Mouse (Mus musculus): ENCODE results near the gene Epha8. TPM values are rescaled to one million over a fixed set of nuclear protein-coding genes. Genes with fewer than 3 reads are reported as not detected.

Gene Epha8
- 0.75 and 1.1 TPM in 2 replicates for polyA plus RNA-seq (2014; fragmentation: Nextera tagmentation; extraction: Ambion mirVana)

GRCm38 (mm10) chr4:136956751-136957446, at the start of gene Epha8:
Epha8 (minus strand) TSS chr4:136956816.
- ATAC-seq (replicated peaks; ENCODE audit: low FRiP score, low TSS enrichment, low read depth) (no peak; the same call in 1 of the 2 replicates), DNase-seq (ENCODE audit: low spot score) (no peak)
- Histone ChIP-seq H3K9ac (ENCODE audit: low read length) (0 out of 2 replicates have a peak within 1 kb of the TSS, but pooled peaks have one; percentile 10), H3K4me2 (ENCODE audit: low read length) (peak within 1 kb of the TSS; percentile 92), H3K36me3 (ENCODE audit: control insufficient read depth, insufficient read depth, low read length) (no peaks in the 10 kb centered on the region), H3K9me3 (ENCODE audit: control insufficient read depth, low read length) (no peaks in the 10 kb centered on the region), H3K27ac (ENCODE audit: low read depth) (no peak within 1 kb of the TSS), H3K4me3 (ENCODE audit: low read depth, low read length) (peak within 1 kb of the TSS; percentile 38), H3K4me1 (replicated peaks; ENCODE audit: control insufficient read depth, insufficient read depth, low read length) (peaks cover 24% of the 10 kb centered on the region), H3K27me3 (replicated peaks; ENCODE audit: control insufficient read depth, insufficient read depth, low read length) (peaks cover 66% of the 10 kb centered on the region)
- WGBS, result 2% methylated on average over 48 of the region's 75 CpGs

- ATAC-seq (replicated peaks; ENCODE audit: low FRiP score, low TSS enrichment, low read depth) (no peak), DNase-seq (ENCODE audit: low spot score) (no peak)
- Histone ChIP-seq H3K4me1 (replicated peaks; ENCODE audit: control insufficient read depth, insufficient read depth, low read length) (no peaks in the 10 kb centered on the region), H3K4me2 (ENCODE audit: low read length) (no peak overlapping the region), H3K4me3 (ENCODE audit: low read depth, low read length) (no peak overlapping the region), H3K9me3 (ENCODE audit: control insufficient read depth, low read length) (no peaks in the 10 kb centered on the region), H3K36me3 (ENCODE audit: control insufficient read depth, insufficient read depth, low read length) (peaks cover 29% of the 10 kb centered on the region), H3K9ac (ENCODE audit: low read length) (no peak overlapping the region), H3K27me3 (replicated peaks; ENCODE audit: control insufficient read depth, insufficient read depth, low read length) (no peaks in the 10 kb centered on the region), H3K27ac (ENCODE audit: low read depth) (no peak overlapping the region)
- 90% methylated on average over 3 of the region's 3 CpGs for whole genome bisulfite sequencing
Observed at GRCm38 (mm10) chr4:137001825-137002224, 45.2 kb upstream of the Epha8 start.

- Histone ChIP-seq H3K4me2 (ENCODE audit: low read length) (no peak overlapping the region), H3K27me3 (replicated peaks; ENCODE audit: control insufficient read depth, insufficient read depth, low read length) (no peaks in the 10 kb centered on the region), H3K4me1 (replicated peaks; ENCODE audit: control insufficient read depth, insufficient read depth, low read length) (no peaks in the 10 kb centered on the region), H3K36me3 (ENCODE audit: control insufficient read depth, insufficient read depth, low read length) (peaks cover 22% of the 10 kb centered on the region), H3K9me3 (ENCODE audit: control insufficient read depth, low read length) (no peaks in the 10 kb centered on the region), H3K9ac (ENCODE audit: low read length) (no peak overlapping the region), H3K4me3 (ENCODE audit: low read depth, low read length) (no peak overlapping the region), H3K27ac (ENCODE audit: low read depth) (no peak overlapping the region)
- no peak for DNase-seq (ENCODE audit: low spot score)
- no peak for ATAC-seq (replicated peaks; ENCODE audit: low FRiP score, low TSS enrichment, low read depth)
- WGBS, result 88% methylated on average over 7 of the region's 7 CpGs
Observed at GRCm38 (mm10) chr4:137001020-137001419, 44.4 kb upstream of the Epha8 start.

DNA sequence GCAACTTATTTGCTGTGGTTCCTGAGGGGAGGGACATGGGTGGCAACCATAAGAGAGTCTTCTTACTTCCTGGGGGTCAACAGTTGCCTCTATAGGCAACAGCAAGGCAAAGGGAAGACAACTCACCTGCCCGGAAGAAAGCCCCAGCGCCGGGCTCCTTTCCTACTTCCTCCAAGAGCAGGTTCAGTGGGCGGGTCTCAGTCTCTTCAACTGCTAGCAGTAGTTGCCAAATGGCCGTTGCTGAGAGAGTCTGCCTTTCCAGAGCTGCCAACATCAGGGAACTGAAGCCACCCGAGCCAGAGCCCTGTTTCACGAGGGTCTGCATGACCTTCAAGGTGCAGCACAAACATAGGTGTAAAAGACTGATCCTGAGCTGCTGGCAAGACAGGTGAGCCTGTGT, 41.8 kb upstream of the Epha8 start:
- DNase-seq (ENCODE audit: low spot score), result no peak
- Histone ChIP-seq H3K4me1 (replicated peaks; ENCODE audit: control insufficient read depth, insufficient read depth, low read length) (no peaks in the 10 kb centered on the region), H3K4me2 (ENCODE audit: low read length) (no peak overlapping the region), H3K4me3 (ENCODE audit: low read depth, low read length) (no peak overlapping the region), H3K9me3 (ENCODE audit: control insufficient read depth, low read length) (no peaks in the 10 kb centered on the region), H3K36me3 (ENCODE audit: control insufficient read depth, insufficient read depth, low read length) (peaks cover 44% of the 10 kb centered on the region), H3K27me3 (replicated peaks; ENCODE audit: control insufficient read depth, insufficient read depth, low read length) (no peaks in the 10 kb centered on the region), H3K27ac (ENCODE audit: low read depth) (no peak overlapping the region), H3K9ac (ENCODE audit: low read length) (no peak overlapping the region)
- 80% methylated on average over 7 of the region's 7 CpGs for WGBS
- ATAC-seq (replicated peaks; ENCODE audit: low FRiP score, low TSS enrichment, low read depth), result no peak

GRCm38 (mm10) chr4:136997723-136998345, 41.2 kb upstream of the Epha8 start:
- Histone ChIP-seq H3K27me3 (replicated peaks; ENCODE audit: control insufficient read depth, insufficient read depth, low read length) (no peaks in the 10 kb centered on the region), H3K4me3 (ENCODE audit: low read depth, low read length) (no peak overlapping the region), H3K9me3 (ENCODE audit: control insufficient read depth, low read length) (no peaks in the 10 kb centered on the region), H3K9ac (ENCODE audit: low read length) (no peak overlapping the region), H3K36me3 (ENCODE audit: control insufficient read depth, insufficient read depth, low read length) (peaks cover 44% of the 10 kb centered on the region), H3K4me2 (ENCODE audit: low read length) (no peak overlapping the region), H3K27ac (ENCODE audit: low read depth) (no peak overlapping the region), H3K4me1 (replicated peaks; ENCODE audit: control insufficient read depth, insufficient read depth, low read length) (no peaks in the 10 kb centered on the region)
- no peak for DNase-seq (ENCODE audit: low spot score)
- WGBS, result 87% methylated on average over 12 of the region's 12 CpGs
- ATAC-seq (replicated peaks; ENCODE audit: low FRiP score, low TSS enrichment, low read depth), result no peak

- peaks cover 44% of the 10 kb centered on the region for H3K36me3 ChIP-seq (ENCODE audit: control insufficient read depth, insufficient read depth, low read length)
- H3K27me3 ChIP-seq (replicated peaks; ENCODE audit: control insufficient read depth, insufficient read depth, low read length), result no peaks in the 10 kb centered on the region
- no peaks in the 10 kb centered on the region for H3K4me1 ChIP-seq (replicated peaks; ENCODE audit: control insufficient read depth, insufficient read depth, low read length)
- H3K4me3 ChIP-seq (ENCODE audit: low read depth, low read length), result no peak overlapping the region
- no peak for ATAC-seq (replicated peaks; ENCODE audit: low FRiP score, low TSS enrichment, low read depth)
- no peak overlapping the region for H3K4me2 ChIP-seq (ENCODE audit: low read length)
- no peak overlapping the region for H3K27ac ChIP-seq (ENCODE audit: low read depth)
- DNase-seq (ENCODE audit: low spot score), result no peak
- no peak overlapping the region for H3K9ac ChIP-seq (ENCODE audit: low read length)
- H3K9me3 ChIP-seq (ENCODE audit: control insufficient read depth, low read length), result no peaks in the 10 kb centered on the region
- WGBS, result 75% methylated on average over 7 of the region's 7 CpGs
Observed at GRCm38 (mm10) chr4:136996933-136997332, 40.3 kb upstream of the Epha8 start.

GRCm38 (mm10) chr4:136995361-136995760, 38.7 kb upstream of the Epha8 start:
- no peak for ATAC-seq (replicated peaks; ENCODE audit: low FRiP score, low TSS enrichment, low read depth)
- DNase-seq (ENCODE audit: low spot score), result no peak
- no peak overlapping the region for H3K27ac ChIP-seq (ENCODE audit: low read depth)
- H3K36me3 ChIP-seq (ENCODE audit: control insufficient read depth, insufficient read depth, low read length), result peaks cover 49% of the 10 kb centered on the region
- no peak overlapping the region for H3K4me2 ChIP-seq (ENCODE audit: low read length)
- no peak overlapping the region for H3K9ac ChIP-seq (ENCODE audit: low read length)
- no peak overlapping the region for H3K4me3 ChIP-seq (ENCODE audit: low read depth, low read length)
- H3K27me3 ChIP-seq (replicated peaks; ENCODE audit: control insufficient read depth, insufficient read depth, low read length), result no peaks in the 10 kb centered on the region
- no peaks in the 10 kb centered on the region for H3K9me3 ChIP-seq (ENCODE audit: control insufficient read depth, low read length)
- 90% methylated on average over 14 of the region's 14 CpGs for WGBS
- H3K4me1 ChIP-seq (replicated peaks; ENCODE audit: control insufficient read depth, insufficient read depth, low read length), result no peaks in the 10 kb centered on the region

DNA sequence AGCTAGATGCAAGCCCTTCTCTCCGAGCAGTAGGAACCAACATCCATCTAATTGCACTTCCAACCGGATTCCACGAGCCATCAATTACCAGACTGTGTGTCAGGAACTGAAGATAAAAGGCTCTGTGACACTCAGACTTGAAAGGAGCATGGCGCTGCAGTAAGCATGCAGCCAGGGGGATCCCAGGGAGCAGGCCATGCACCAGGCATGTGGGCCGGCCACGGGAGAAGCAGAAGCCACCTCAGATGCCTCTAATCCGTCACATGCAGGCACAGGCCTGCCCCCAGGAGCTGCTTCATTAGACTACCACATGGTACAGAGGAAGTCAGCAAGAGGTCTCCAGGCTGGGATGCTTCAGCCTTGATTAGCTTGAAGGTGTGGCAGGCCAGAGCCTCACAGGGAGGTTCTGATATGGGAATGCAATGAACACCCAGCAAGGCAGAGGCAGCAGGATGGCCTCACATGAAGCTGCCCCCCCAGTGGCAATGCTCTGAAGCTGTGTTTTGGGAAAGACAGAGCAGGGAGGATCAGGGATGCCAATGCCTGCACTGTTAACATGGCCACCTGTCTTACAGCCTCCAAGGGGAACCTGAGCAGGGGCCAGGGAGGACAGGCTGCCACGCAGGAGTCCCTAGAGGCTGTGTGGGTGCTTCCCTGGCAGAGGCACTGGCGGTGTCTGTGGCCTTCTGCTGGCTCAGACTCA, 25.5 kb upstream of the Epha8 start:
- 49% methylated on average over 9 of the region's 9 CpGs for WGBS
- Histone ChIP-seq H3K27ac (ENCODE audit: low read depth) (no peak overlapping the region), H3K4me2 (ENCODE audit: low read length) (no peak overlapping the region), H3K4me1 (replicated peaks; ENCODE audit: control insufficient read depth, insufficient read depth, low read length) (no peaks in the 10 kb centered on the region), H3K27me3 (replicated peaks; ENCODE audit: control insufficient read depth, insufficient read depth, low read length) (no peaks in the 10 kb centered on the region), H3K36me3 (ENCODE audit: control insufficient read depth, insufficient read depth, low read length) (peaks cover 14% of the 10 kb centered on the region; the same call in 1 of the 2 replicates), H3K9me3 (ENCODE audit: control insufficient read depth, low read length) (no peaks in the 10 kb centered on the region), H3K4me3 (ENCODE audit: low read depth, low read length) (no peak overlapping the region), H3K9ac (ENCODE audit: low read length) (no peak overlapping the region)
- ATAC-seq (replicated peaks; ENCODE audit: low FRiP score, low TSS enrichment, low read depth) (no peak), DNase-seq (ENCODE audit: low spot score) (no peak)

All from intestine, embryonic 14.5 days (tissue).